Mouse (Mus musculus): ENCODE measurements around the gene Gsto2. TPM values are rescaled to one million over a fixed set of nuclear protein-coding genes. Genes with fewer than 3 reads are reported as not detected.

Gsto2 gene
- polyA plus RNA-seq, 1 experiment: 0.84 TPM

GRCm38 (mm10) chr19:47867628-47868175, 2.4 kb downstream of the Gsto2 start:
- Histone ChIP-seq H3K4me3 (ENCODE audit: control insufficient read depth, insufficient read depth, low read length) (no peak overlapping the region), H3K36me3 (ENCODE audit: control insufficient read depth, insufficient read depth, low read length) (no peaks in the 10 kb centered on the region), H3K27ac (ENCODE audit: control insufficient read depth, insufficient read depth, low read length) (no peak overlapping the region), H3K4me1 (replicated peaks; ENCODE audit: control insufficient read depth, insufficient read depth, low read length) (peaks cover 3% of the 10 kb centered on the region; the same call in 1 of the 2 replicates), H3K27me3 (ENCODE audit: control insufficient read depth, insufficient read depth, low read length) (no peaks in the 10 kb centered on the region)
- 72% methylated on average over 4 of the region's 4 CpGs for WGBS
- DNase-seq: no peak
- TF ChIP-seq CTCF (IDR thresholded peaks at IDR 0.05; ENCODE audit: borderline replicate concordance, control insufficient read depth, extremely low read depth, insufficient read depth, low read length, poor library complexity): no peak
- no peak for TF ChIP-seq POLR2A (IDR thresholded peaks at IDR 0.05; ENCODE audit: control insufficient read depth, extremely low read depth, insufficient read depth, low read length, poor library complexity)

DNA sequence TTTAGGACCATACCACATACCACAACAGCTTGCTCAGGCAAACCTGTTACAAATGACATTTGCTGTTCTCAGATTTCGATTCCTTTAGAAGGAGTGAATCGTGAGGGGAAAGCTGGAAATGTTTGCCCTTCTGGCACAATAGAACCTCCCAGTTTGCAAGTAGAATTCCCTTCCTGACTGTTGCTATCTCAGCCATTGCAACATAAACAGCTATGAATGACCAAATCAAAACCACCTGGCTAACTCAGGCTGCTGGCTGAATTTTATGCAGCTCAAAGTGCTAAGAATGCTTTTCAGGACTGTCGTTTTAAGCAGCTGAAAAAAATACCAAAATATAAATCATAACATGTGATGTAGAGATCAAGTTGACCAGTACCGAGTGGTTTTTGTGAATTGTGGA, 3.6 kb downstream of the Gsto2 start:
- no peaks in the 10 kb centered on the region for H3K27me3 ChIP-seq (ENCODE audit: control insufficient read depth, insufficient read depth, low read length)
- no peak overlapping the region for H3K27ac ChIP-seq (ENCODE audit: control insufficient read depth, insufficient read depth, low read length)
- 85% methylated on average over 4 of the region's 4 CpGs for whole genome bisulfite sequencing
- no peak overlapping the region for H3K4me3 ChIP-seq (ENCODE audit: control insufficient read depth, insufficient read depth, low read length)
- no peaks in the 10 kb centered on the region for H3K36me3 ChIP-seq (ENCODE audit: control insufficient read depth, insufficient read depth, low read length)
- H3K4me1 ChIP-seq (replicated peaks; ENCODE audit: control insufficient read depth, insufficient read depth, low read length): peaks cover 3% of the 10 kb centered on the region; the same call in 1 of the 2 replicates
- DNase-seq: no peak
- TF ChIP-seq CTCF (IDR thresholded peaks at IDR 0.05; ENCODE audit: borderline replicate concordance, control insufficient read depth, extremely low read depth, insufficient read depth, low read length, poor library complexity) (no peak), POLR2A (IDR thresholded peaks at IDR 0.05; ENCODE audit: control insufficient read depth, extremely low read depth, insufficient read depth, low read length, poor library complexity) (no peak)

- no peaks in the 10 kb centered on the region for H3K36me3 ChIP-seq (ENCODE audit: control insufficient read depth, insufficient read depth, low read length)
- H3K27ac ChIP-seq (ENCODE audit: control insufficient read depth, insufficient read depth, low read length): no peak overlapping the region
- WGBS: 86% methylated on average over 3 of the region's 3 CpGs
- no peaks in the 10 kb centered on the region for H3K27me3 ChIP-seq (ENCODE audit: control insufficient read depth, insufficient read depth, low read length)
- no peak for DNase-seq
- no peak overlapping the region for H3K4me3 ChIP-seq (ENCODE audit: control insufficient read depth, insufficient read depth, low read length)
- H3K4me1 ChIP-seq (replicated peaks; ENCODE audit: control insufficient read depth, insufficient read depth, low read length): peaks cover 3% of the 10 kb centered on the region; the same call in 1 of the 2 replicates
- TF ChIP-seq CTCF (IDR thresholded peaks at IDR 0.05; ENCODE audit: borderline replicate concordance, control insufficient read depth, extremely low read depth, insufficient read depth, low read length, poor library complexity): no peak
- TF ChIP-seq POLR2A (IDR thresholded peaks at IDR 0.05; ENCODE audit: control insufficient read depth, extremely low read depth, insufficient read depth, low read length, poor library complexity): no peak
These were observed 4.2 kb downstream of the Gsto2 start for GRCm38 (mm10) chr19:47869516-47869915.

DNA sequence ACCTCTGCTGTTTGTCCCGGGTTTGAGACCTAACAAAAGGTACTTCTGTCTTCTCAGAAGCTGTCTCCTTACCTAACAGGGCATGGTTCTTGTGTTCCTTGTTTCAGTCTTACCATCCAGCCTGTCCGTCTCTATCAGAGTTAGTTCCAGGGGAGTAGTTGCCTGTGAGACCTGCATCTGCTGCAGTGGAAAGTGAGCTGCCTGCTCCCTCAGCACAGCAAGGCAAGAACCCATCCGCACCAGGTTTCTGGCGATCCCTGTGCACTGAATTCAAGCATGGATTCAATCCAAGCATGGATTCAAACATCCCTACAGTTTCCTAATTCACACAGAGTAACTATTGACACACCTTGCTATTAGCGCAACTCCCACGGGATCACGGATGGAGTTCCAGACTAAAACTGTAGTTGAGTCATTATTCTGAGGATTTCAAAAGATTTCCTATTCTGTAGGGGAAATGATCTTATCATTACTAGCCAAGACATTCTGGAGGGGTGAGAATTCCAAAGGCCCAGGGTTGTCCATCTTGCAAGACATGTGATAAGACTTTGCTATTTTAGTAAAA, 4.8 kb downstream of the Gsto2 start:
- peaks cover 1% of the 10 kb centered on the region; the same call in 1 of the 2 replicates for H3K4me1 ChIP-seq (replicated peaks; ENCODE audit: control insufficient read depth, insufficient read depth, low read length)
- no peak overlapping the region for H3K4me3 ChIP-seq (ENCODE audit: control insufficient read depth, insufficient read depth, low read length)
- H3K27me3 ChIP-seq (ENCODE audit: control insufficient read depth, insufficient read depth, low read length): no peaks in the 10 kb centered on the region; the same call in 1 of the 2 replicates
- DNase-seq: no peak
- 88% methylated on average over 7 of the region's 7 CpGs for WGBS
- no peaks in the 10 kb centered on the region for H3K36me3 ChIP-seq (ENCODE audit: control insufficient read depth, insufficient read depth, low read length)
- TF ChIP-seq POLR2A (IDR thresholded peaks at IDR 0.05; ENCODE audit: control insufficient read depth, extremely low read depth, insufficient read depth, low read length, poor library complexity) (no peak), CTCF (IDR thresholded peaks at IDR 0.05; ENCODE audit: borderline replicate concordance, control insufficient read depth, extremely low read depth, insufficient read depth, low read length, poor library complexity) (no peak)
- no peak overlapping the region for H3K27ac ChIP-seq (ENCODE audit: control insufficient read depth, insufficient read depth, low read length)

- WGBS: 48% methylated on average over 10 of the region's 10 CpGs
- Histone ChIP-seq H3K4me1 (replicated peaks; ENCODE audit: control insufficient read depth, insufficient read depth, low read length) (no peaks in the 10 kb centered on the region), H3K27me3 (ENCODE audit: control insufficient read depth, insufficient read depth, low read length) (no peaks in the 10 kb centered on the region; the same call in 1 of the 2 replicates), H3K27ac (ENCODE audit: control insufficient read depth, insufficient read depth, low read length) (no peak overlapping the region), H3K36me3 (ENCODE audit: control insufficient read depth, insufficient read depth, low read length) (no peaks in the 10 kb centered on the region), H3K4me3 (ENCODE audit: control insufficient read depth, insufficient read depth, low read length) (no peak overlapping the region)
- peak; percentile 18 for DNase-seq
- TF ChIP-seq CTCF (IDR thresholded peaks at IDR 0.05; ENCODE audit: borderline replicate concordance, control insufficient read depth, extremely low read depth, insufficient read depth, low read length, poor library complexity) (no peak), POLR2A (IDR thresholded peaks at IDR 0.05; ENCODE audit: control insufficient read depth, extremely low read depth, insufficient read depth, low read length, poor library complexity) (no peak)
These were observed 6.2 kb downstream of the Gsto2 start for GRCm38 (mm10) chr19:47871515-47871914.

DNA sequence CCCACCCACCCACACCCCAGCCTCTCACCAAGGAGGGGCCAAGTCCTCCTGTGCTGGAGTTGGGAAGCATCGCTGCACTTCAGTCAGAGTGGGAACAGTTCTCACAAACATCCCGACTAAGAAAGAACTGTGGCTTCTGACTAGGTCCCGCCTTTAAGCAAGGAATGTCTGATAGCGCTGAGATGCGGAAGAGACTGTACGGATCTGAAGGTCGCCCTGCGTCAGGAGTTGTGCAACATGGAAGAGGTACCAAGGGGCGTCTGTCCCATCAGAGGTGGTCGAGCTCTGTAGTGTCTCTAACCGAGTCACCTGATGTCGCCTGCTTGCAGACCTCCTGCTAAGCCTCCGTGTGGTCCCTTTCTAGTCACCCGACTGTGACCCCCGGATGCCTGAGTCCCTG, 10.9 kb downstream of the Gsto2 start:
- Histone ChIP-seq H3K27ac (ENCODE audit: control insufficient read depth, insufficient read depth, low read length) (no peak overlapping the region), H3K4me1 (replicated peaks; ENCODE audit: control insufficient read depth, insufficient read depth, low read length) (no peaks in the 10 kb centered on the region), H3K27me3 (ENCODE audit: control insufficient read depth, insufficient read depth, low read length) (no peaks in the 10 kb centered on the region; the same call in 1 of the 2 replicates), H3K4me3 (ENCODE audit: control insufficient read depth, insufficient read depth, low read length) (no peak overlapping the region), H3K36me3 (ENCODE audit: control insufficient read depth, insufficient read depth, low read length) (no peaks in the 10 kb centered on the region)
- TF ChIP-seq POLR2A (IDR thresholded peaks at IDR 0.05; ENCODE audit: control insufficient read depth, extremely low read depth, insufficient read depth, low read length, poor library complexity) (no peak), CTCF (IDR thresholded peaks at IDR 0.05; ENCODE audit: borderline replicate concordance, control insufficient read depth, extremely low read depth, insufficient read depth, low read length, poor library complexity) (no peak)
- no peak for DNase-seq
- WGBS: 84% methylated on average over 15 of the region's 15 CpGs

Data from thymus, adult 2 months (tissue).